Mouse (Mus musculus) ES-E14 (cell line): Measurements from ENCODE around the gene Add1.

Experiments used
- CHD2 ChIP-seq: IDR thresholded peaks from 2 replicates; pipeline ENCODE4 v1.6.1; 2014; ENCODE audit warnings: mild to moderate bottlenecking, low read depth, low read length, inconsistent platforms
- HCFC1 ChIP-seq: IDR thresholded peaks from 2 replicates; pipeline ENCODE4 v1.6.1; 2012; ENCODE audit warnings: low read length, inconsistent platforms, borderline replicate concordance; ENCODE audit not compliant: insufficient read depth
- MAFK ChIP-seq: IDR thresholded peaks from 2 replicates; pipeline ENCODE4 v1.6.1; 2014; ENCODE audit warnings: mild to moderate bottlenecking, low read depth, low read length, inconsistent platforms; ENCODE audit not compliant: insufficient read depth
- ZC3H11A ChIP-seq: IDR thresholded peaks from 2 replicates; pipeline ENCODE4 v1.6.1; 2012; ENCODE audit warnings: low read depth, mild to moderate bottlenecking, inconsistent platforms, low read length, borderline replicate concordance
- ZNF384 ChIP-seq: IDR thresholded peaks from 2 replicates; pipeline ENCODE4 v1.6.1; 2012; ENCODE audit warnings: low read depth, low read length, inconsistent platforms

- TF ChIP-seq MAFK (no peak), HCFC1 (no peak), CHD2 (no peak), ZNF384 (no peak), ZC3H11A (no peak)
Observed at GRCm38 (mm10) chr5:34576286-34576685, 2.8 kb downstream of the Add1 start.
